Mouse (Mus musculus) heart, embryonic 14.5 days (tissue): ENCODE results near the gene Ykt6. TPM values are rescaled to one million over a fixed set of nuclear protein-coding genes. Genes with fewer than 3 reads are reported as not detected.

Experiments used
- ATAC-seq: fragments of 200-750 bp; cut with Nextera tagmentation; 2 replicates; pipeline ENCODE4 v1.8.0; 2017; ENCODE audit warnings: low read depth, moderate TSS enrichment; ENCODE audit not compliant: insufficient number of reproducible peaks, insufficient read depth, low FRiP score
- H3K27ac ChIP-seq, 2 experiments: fragments of 200-500 bp in 1 of 2; fragments of 300-500 bp in 1 of 2; sonication (generic) in 1 of 2; replicated peaks in 1 of 2; 2 replicates each; pipeline ENCODE4 v1.5.1; 2012 to 2014; ENCODE audit warnings: low read depth in 2 of 2, low read length in 2 of 2, control low read depth in 1 of 2, mild to moderate bottlenecking in 1 of 2, mixed read lengths in 1 of 2; ENCODE audit not compliant: control insufficient read depth in 1 of 2, insufficient read depth in 1 of 2
- H3K27me3 ChIP-seq: fragments of 300-500 bp; sonication (generic); 2 replicates; pipeline ENCODE4 v1.6.1; 2014; ENCODE audit warnings: mild to moderate bottlenecking, low read length, control low read depth; ENCODE audit not compliant: control insufficient read depth, insufficient read depth
- H3K36me3 ChIP-seq: fragments of 300-500 bp; sonication (generic); 2 replicates; pipeline ENCODE4 v1.6.1; 2014; ENCODE audit warnings: mild to moderate bottlenecking, control low read depth, low read length, mixed read lengths; ENCODE audit not compliant: control insufficient read depth, insufficient read depth
- H3K4me1 ChIP-seq, 2 experiments: fragments of 200-500 bp in 1 of 2; fragments of 300-500 bp in 1 of 2; sonication (generic) in 1 of 2; 2 replicates each; pipeline ENCODE4 v1.6.1; 2012 to 2014; ENCODE audit warnings: low read length in 2 of 2, control low read depth in 1 of 2, mixed read lengths in 1 of 2; ENCODE audit not compliant: control insufficient read depth in 2 of 2, insufficient read depth in 2 of 2
- H3K4me2 ChIP-seq: fragments of 300-500 bp; sonication (generic); 2 replicates; pipeline ENCODE4 v1.6.1; 2014; ENCODE audit warnings: mild to moderate bottlenecking, low read length
- H3K4me3 ChIP-seq, 2 experiments: fragments of 200-500 bp in 1 of 2; fragments of 300-500 bp in 1 of 2; sonication (generic) in 1 of 2; 2 replicates each; pipeline ENCODE4 v1.5.1; 2012 to 2014; ENCODE audit warnings: low read length in 2 of 2, mild to moderate bottlenecking in 2 of 2, control low read depth in 1 of 2, low read depth in 1 of 2, moderate library complexity in 1 of 2; ENCODE audit not compliant: control insufficient read depth in 1 of 2, insufficient read depth in 1 of 2
- H3K9ac ChIP-seq: fragments of 300-500 bp; sonication (generic); 2 replicates; pipeline ENCODE4 v1.6.1; 2014; ENCODE audit warnings: mild to moderate bottlenecking, low read length
- H3K9me3 ChIP-seq: fragments of 300-500 bp; sonication (generic); 2 replicates; pipeline ENCODE4 v1.6.1; 2016; ENCODE audit warnings: low read length, control low read depth; ENCODE audit not compliant: control insufficient read depth
- WGBS: fragments of 180-500 bp; shearing (Covaris S2); extraction: QIAGEN DNeasy Blood & Tissue Kit; methylation state at CpG from one replicate; pipeline ENCODE4 v1.1.7; 2014; 5-methylcytosine and 5-hydroxymethylcytosine counted together
- polyA plus RNA-seq: library from polyadenylated mRNA; unstranded; fragments of >200 nt; fragmentation: Nextera tagmentation; extraction: Ambion mirVana; gene quantifications from 2 replicates; pipeline ENCODE4 v1.2.1, GENCODE M21; 2014

Ykt6 gene
- polyA plus RNA-seq, 1 experiment from 2014 or later, result 19.1 TPM

GRCm38 (mm10) chr11:5914940-5915339, 40.6 kb upstream of the Ykt6 start:
- no peak overlapping the region for H3K9ac ChIP-seq
- ATAC-seq, result no peak
- no peak overlapping the region for H3K4me3 ChIP-seq
- no peaks in the 10 kb centered on the region for H3K9me3 ChIP-seq
- peaks cover 10 to 19% of the 10 kb centered on the region in 2 experiments for H3K4me1 ChIP-seq
- no peaks in the 10 kb centered on the region for H3K27me3 ChIP-seq
- H3K4me2 ChIP-seq, result no peak overlapping the region
- 46% methylated on average over 5 of the region's 5 CpGs for WGBS
- H3K36me3 ChIP-seq, result no peaks in the 10 kb centered on the region
- no peak overlapping the region for H3K27ac ChIP-seq

DNA sequence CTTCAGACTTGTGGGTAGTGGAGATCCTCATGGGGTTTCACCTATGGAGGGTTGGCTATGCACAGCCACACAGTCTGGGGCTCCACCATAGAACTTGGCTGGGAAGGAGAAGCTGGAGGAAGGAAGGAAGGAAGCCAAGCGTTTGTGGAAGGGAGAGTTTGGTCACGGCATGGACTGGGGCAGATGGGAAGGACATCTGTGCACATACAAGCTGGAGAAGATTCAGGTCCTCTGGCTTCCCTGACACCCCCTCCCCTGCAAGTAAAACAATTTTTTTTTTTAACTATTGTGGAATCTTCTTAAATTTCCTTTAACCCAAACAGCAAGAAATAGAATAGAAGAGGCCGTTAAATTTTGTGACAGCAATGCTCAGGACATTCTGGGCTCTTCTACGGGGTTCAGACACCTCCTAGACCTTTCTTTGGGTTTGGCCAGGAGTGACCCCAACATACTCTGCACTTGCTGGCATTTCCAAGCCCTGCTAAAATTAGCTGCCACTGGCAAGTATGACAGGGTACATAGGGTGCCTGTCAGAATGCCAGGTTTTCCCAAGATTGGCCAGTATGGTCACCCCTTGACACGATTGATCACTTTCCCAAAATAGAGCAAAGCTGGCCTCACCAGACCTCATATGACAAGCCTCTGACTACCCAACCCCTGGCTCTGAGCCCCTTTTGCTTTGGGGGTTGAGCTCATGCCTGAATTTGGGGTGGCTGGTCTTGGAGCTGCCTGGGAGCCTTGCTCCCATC, 39.9 kb upstream of the Ykt6 start:
- Histone ChIP-seq H3K36me3 (no peaks in the 10 kb centered on the region), H3K9me3 (no peaks in the 10 kb centered on the region), H3K27ac (no peak overlapping the region), H3K27me3 (no peaks in the 10 kb centered on the region), H3K4me2 (no peak overlapping the region), H3K9ac (no peak overlapping the region), H3K4me1 (peaks cover 10 to 19% of the 10 kb centered on the region in 2 experiments), H3K4me3 (no peak overlapping the region)
- ATAC-seq, result no peak
- 59% methylated on average over 5 of the region's 5 CpGs for WGBS

GRCm38 (mm10) chr11:5916178-5916548, 39.3 kb upstream of the Ykt6 start:
- no peak for ATAC-seq
- no peaks in the 10 kb centered on the region for H3K27me3 ChIP-seq
- H3K4me1 ChIP-seq, result peaks cover 10 to 19% of the 10 kb centered on the region in 2 experiments
- 70% methylated on average over 8 of the region's 8 CpGs for WGBS
- no peak overlapping the region for H3K4me3 ChIP-seq
- no peak overlapping the region for H3K9ac ChIP-seq
- no peak overlapping the region for H3K27ac ChIP-seq
- no peak overlapping the region for H3K4me2 ChIP-seq
- H3K9me3 ChIP-seq, result no peaks in the 10 kb centered on the region
- H3K36me3 ChIP-seq, result no peaks in the 10 kb centered on the region

- Histone ChIP-seq H3K36me3 (no peaks in the 10 kb centered on the region), H3K27ac (no peak overlapping the region), H3K4me1 (peaks cover 10 to 14% of the 10 kb centered on the region in 2 experiments), H3K9ac (no peak overlapping the region), H3K27me3 (no peaks in the 10 kb centered on the region), H3K4me2 (no peak overlapping the region), H3K9me3 (no peaks in the 10 kb centered on the region), H3K4me3 (no peak overlapping the region)
- 72% methylated on average over 2 of the region's 2 CpGs for WGBS
- ATAC-seq, result no peak
Measured at GRCm38 (mm10) chr11:5918111-5918510, 37.4 kb upstream of the Ykt6 start.

GRCm38 (mm10) chr11:5919606-5920005, 35.9 kb upstream of the Ykt6 start:
- 91% methylated on average over 4 of the region's 4 CpGs for WGBS
- Histone ChIP-seq H3K9me3 (no peaks in the 10 kb centered on the region), H3K4me2 (no peak overlapping the region), H3K27ac (no peak overlapping the region), H3K9ac (no peak overlapping the region), H3K36me3 (no peaks in the 10 kb centered on the region), H3K4me3 (no peak overlapping the region), H3K4me1 (peaks cover 10 to 12% of the 10 kb centered on the region in 2 experiments), H3K27me3 (no peaks in the 10 kb centered on the region)
- no peak for ATAC-seq

GRCm38 (mm10) chr11:5920323-5920960, 35.1 kb upstream of the Ykt6 start:
- Histone ChIP-seq H3K4me3 (no peak overlapping the region), H3K27ac (no peak overlapping the region), H3K9ac (no peak overlapping the region), H3K4me1 (peaks cover 8 to 10% of the 10 kb centered on the region in 2 experiments), H3K36me3 (no peaks in the 10 kb centered on the region), H3K4me2 (no peak overlapping the region), H3K27me3 (no peaks in the 10 kb centered on the region), H3K9me3 (no peaks in the 10 kb centered on the region)
- ATAC-seq, result peak; percentile 35; the same call in 1 of the 2 replicates
- WGBS, result 37% methylated on average over 17 of the region's 17 CpGs

DNA sequence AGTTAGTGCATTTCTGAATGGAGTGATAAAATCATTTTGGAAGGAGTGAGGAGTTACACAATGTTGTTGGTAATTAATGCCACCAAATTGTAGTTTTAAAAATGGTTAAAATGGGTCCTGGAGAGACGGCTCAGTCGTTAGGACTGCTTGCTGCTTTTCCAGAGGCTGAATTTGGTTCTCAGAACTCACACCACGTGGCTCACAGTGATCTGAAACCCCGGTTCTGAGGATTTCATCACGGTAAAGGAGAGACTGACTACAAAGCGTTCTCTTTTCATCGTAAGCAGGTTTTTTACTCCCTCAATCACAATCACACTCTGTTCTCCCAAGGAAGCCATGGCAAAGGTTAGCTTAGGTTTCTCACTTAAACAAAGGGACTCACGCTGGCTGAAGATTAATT, 30.8 kb upstream of the Ykt6 start:
- H3K4me1 ChIP-seq, result no peaks in the 10 kb centered on the region
- no peaks in the 10 kb centered on the region for H3K36me3 ChIP-seq
- H3K4me3 ChIP-seq, result no peak overlapping the region
- ATAC-seq, result no peak
- no peaks in the 10 kb centered on the region for H3K9me3 ChIP-seq
- H3K27ac ChIP-seq, result no peak overlapping the region
- no peak overlapping the region for H3K4me2 ChIP-seq
- H3K9ac ChIP-seq, result no peak overlapping the region
- WGBS, result 64% methylated on average over 8 of the region's 8 CpGs
- no peaks in the 10 kb centered on the region for H3K27me3 ChIP-seq
